Mouse (Mus musculus) hindbrain, embryonic 10.5 days (tissue): ENCODE measurements around the gene Spsb1. TPM values are rescaled to one million over a fixed set of nuclear protein-coding genes. Genes with fewer than 3 reads are reported as not detected.
A peak's percentile ranks its signal among the peaks of the same experiment; 100 is the strongest.

Experiments
- DNase-seq: peaks from one replicate; pipeline ENCODE4 v3.0.0-alpha.2; 2017; ENCODE audit warnings: low spot score
- H3K27ac ChIP-seq: fragments of 300-500 bp; sonication (generic); 2 replicates; pipeline ENCODE4 v1.5.1; 2016; ENCODE audit warnings: mild to moderate bottlenecking, moderate library complexity
- H3K27me3 ChIP-seq: fragments of 300-500 bp; sonication (generic); 2 replicates; pipeline ENCODE4 v1.6.1; 2016; ENCODE audit warnings: mild to moderate bottlenecking; ENCODE audit not compliant: poor library complexity, insufficient read depth, severe bottlenecking
- H3K36me3 ChIP-seq: fragments of 300-500 bp; sonication (generic); 2 replicates; pipeline ENCODE4 v1.6.1; 2016; ENCODE audit warnings: mild to moderate bottlenecking, moderate library complexity
- H3K4me1 ChIP-seq: fragments of 300-500 bp; sonication (generic); replicated peaks from 2 replicates; pipeline ENCODE4 v1.6.1; 2016; ENCODE audit warnings: mild to moderate bottlenecking
- H3K4me3 ChIP-seq: fragments of 300-500 bp; sonication (generic); 2 replicates; pipeline ENCODE4 v1.5.1; 2016; ENCODE audit warnings: mild to moderate bottlenecking, moderate library complexity
- H3K9me3 ChIP-seq: fragments of 300-500 bp; sonication (generic); 2 replicates; pipeline ENCODE4 v1.6.1; 2016; ENCODE audit warnings: mild to moderate bottlenecking, moderate library complexity
- WGBS: fragments of 180-500 bp; shearing (Covaris S2); methylation state at CpG from one replicate; pipeline ENCODE4 v1.1.7; 2016; 5-methylcytosine and 5-hydroxymethylcytosine counted together
- polyA plus RNA-seq: library from polyadenylated mRNA; unstranded; fragments of >200 nt; fragmentation: Nextera tagmentation; extraction: Ambion mirVana; gene quantifications from 2 replicates; pipeline ENCODE4 v1.2.1, GENCODE M21; 2016

The Spsb1 gene
- polyA plus RNA-seq, 1 experiment from 2014 or later, result 12.0 TPM

DNA sequence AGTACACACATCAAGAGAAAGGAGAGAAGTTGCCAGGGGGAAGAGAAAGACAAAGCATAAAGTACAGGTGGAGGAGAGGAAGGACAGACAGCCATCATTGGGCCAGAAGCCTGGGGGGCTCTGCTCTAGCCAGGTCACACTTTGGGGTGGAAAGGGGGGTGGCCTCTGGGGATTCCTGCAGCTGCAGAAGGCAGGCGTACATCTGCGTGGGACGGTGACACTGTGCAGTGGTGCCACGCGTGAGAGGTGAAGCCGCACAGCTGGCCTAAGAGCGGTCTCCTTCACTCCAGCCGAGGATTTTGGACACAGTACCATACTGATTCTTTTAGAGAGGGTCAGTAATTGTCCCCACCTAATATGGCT is 37.8 kb upstream of the Spsb1 start:
- Histone ChIP-seq H3K4me3 (no peak overlapping the region), H3K27me3 (peaks cover 36% of the 10 kb centered on the region), H3K4me1 (peaks cover 34% of the 10 kb centered on the region), H3K27ac (no peak overlapping the region), H3K36me3 (no peaks in the 10 kb centered on the region), H3K9me3 (no peaks in the 10 kb centered on the region)
- DNase-seq, result no peak
- 92% methylated on average over 8 of the region's 8 CpGs for WGBS

- Histone ChIP-seq H3K9me3 (no peaks in the 10 kb centered on the region), H3K27me3 (peaks cover 36% of the 10 kb centered on the region), H3K4me1 (peaks cover 34% of the 10 kb centered on the region), H3K36me3 (no peaks in the 10 kb centered on the region), H3K4me3 (no peak overlapping the region), H3K27ac (no peak overlapping the region)
- 83% methylated on average over 13 of the region's 13 CpGs for WGBS
- no peak for DNase-seq
Measured at GRCm38 (mm10) chr4:149991755-149992669, 37.2 kb upstream of the Spsb1 start.

GRCm38 (mm10) chr4:149990954-149991633 is 36.3 kb upstream of the Spsb1 start:
- 27% methylated on average over 9 of the region's 9 CpGs for WGBS
- H3K27ac ChIP-seq, result peak overlapping the region; percentile 81
- no peak for DNase-seq
- H3K4me1 ChIP-seq, result peaks cover 34% of the 10 kb centered on the region
- H3K9me3 ChIP-seq, result no peaks in the 10 kb centered on the region
- H3K4me3 ChIP-seq, result peak overlapping the region; percentile 23; the same call in 1 of the 2 replicates
- no peaks in the 10 kb centered on the region for H3K36me3 ChIP-seq
- peaks cover 36% of the 10 kb centered on the region for H3K27me3 ChIP-seq

DNA sequence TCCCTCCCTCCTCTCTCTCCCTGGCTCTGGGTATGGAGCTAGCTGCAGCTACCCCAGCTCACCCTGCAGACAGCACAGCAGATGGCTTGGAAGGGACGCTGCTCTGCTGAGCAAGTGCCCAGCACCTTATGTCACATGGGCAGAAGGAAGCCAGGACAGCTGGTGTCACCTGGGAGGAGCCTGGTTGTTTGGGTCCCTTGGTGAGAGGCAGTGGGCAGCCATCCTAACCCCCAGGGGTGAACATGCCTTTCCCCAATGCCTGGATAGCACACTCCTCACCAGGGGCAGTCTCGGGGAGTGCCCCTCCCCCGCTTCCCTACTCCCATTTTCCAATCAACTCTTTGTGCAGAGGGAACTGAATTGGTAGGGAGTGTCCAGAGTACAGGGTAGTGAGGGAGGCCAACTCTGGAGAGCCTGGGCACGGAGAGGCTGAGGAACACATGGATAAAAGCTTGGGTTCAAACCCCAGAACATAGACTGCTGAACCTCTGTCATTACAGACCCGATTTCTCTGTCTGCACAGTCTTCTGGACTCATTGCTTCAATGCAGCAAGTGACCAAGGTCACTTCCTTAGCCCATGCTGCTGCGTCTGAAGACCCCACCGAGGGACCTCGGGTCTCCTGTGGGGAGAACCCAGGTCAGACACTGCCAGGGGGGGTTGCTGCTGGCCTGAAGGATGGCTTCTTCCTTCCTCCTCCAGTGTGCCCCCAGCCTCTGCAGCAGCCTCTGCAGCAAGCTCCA is 35.5 kb upstream of the Spsb1 start:
- Histone ChIP-seq H3K27ac (peak overlapping the region; percentile 81), H3K9me3 (no peaks in the 10 kb centered on the region), H3K4me1 (peaks cover 34% of the 10 kb centered on the region), H3K27me3 (peaks cover 36% of the 10 kb centered on the region), H3K4me3 (peak overlapping the region; percentile 23; the same call in 1 of the 2 replicates), H3K36me3 (no peaks in the 10 kb centered on the region)
- WGBS, result 11% methylated on average over 8 of the region's 8 CpGs
- peak; percentile 44 for DNase-seq

DNA sequence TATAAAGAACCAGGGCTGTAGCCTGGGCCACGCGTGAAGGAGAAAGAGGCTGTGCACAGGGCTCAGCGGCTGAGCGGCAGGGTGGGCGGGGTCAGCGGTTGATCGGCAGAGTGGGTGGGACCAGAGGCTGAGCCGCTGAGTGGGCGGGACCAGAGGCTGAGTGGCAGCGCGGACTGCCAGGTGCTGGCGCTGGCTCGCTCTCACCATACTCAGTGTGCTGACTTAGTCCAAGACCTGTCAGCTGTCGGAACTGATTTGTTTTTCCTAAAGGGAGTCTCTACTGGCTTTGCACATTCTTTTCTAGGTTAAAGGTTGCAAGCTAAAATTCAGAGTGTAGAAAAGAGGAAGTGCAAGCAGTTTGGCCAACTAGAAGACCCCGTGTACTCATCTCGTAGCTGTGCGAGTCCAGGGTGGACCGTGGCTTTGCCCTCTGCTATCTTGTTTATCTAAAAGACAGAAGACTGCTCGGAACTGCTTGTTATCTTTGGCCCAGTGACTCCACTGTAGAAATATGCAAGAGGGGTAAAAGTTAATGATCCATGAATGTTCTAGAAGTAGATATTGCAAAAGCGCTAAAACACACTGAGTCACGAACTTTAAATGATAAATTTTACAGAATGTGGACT is 34.2 kb upstream of the Spsb1 start:
- H3K9me3 ChIP-seq, result no peaks in the 10 kb centered on the region
- peaks cover 34% of the 10 kb centered on the region for H3K4me1 ChIP-seq
- WGBS, result 10% methylated on average over 21 of the region's 21 CpGs
- peaks cover 36% of the 10 kb centered on the region for H3K27me3 ChIP-seq
- DNase-seq, result peak; percentile 82
- peak overlapping the region; percentile 44 for H3K4me3 ChIP-seq
- no peaks in the 10 kb centered on the region for H3K36me3 ChIP-seq
- H3K27ac ChIP-seq, result peak overlapping the region; percentile 76

- Histone ChIP-seq H3K27ac (no peak overlapping the region; the same call in 1 of the 2 replicates), H3K4me3 (peak overlapping the region; percentile 44; the same call in 1 of the 2 replicates), H3K4me1 (peaks cover 34% of the 10 kb centered on the region), H3K9me3 (no peaks in the 10 kb centered on the region), H3K27me3 (peaks cover 31% of the 10 kb centered on the region), H3K36me3 (no peaks in the 10 kb centered on the region)
- WGBS, result 74% methylated on average over 6 of the region's 6 CpGs
- no peak for DNase-seq
Measured at GRCm38 (mm10) chr4:149988301-149988700, 33.5 kb upstream of the Spsb1 start.

DNA sequence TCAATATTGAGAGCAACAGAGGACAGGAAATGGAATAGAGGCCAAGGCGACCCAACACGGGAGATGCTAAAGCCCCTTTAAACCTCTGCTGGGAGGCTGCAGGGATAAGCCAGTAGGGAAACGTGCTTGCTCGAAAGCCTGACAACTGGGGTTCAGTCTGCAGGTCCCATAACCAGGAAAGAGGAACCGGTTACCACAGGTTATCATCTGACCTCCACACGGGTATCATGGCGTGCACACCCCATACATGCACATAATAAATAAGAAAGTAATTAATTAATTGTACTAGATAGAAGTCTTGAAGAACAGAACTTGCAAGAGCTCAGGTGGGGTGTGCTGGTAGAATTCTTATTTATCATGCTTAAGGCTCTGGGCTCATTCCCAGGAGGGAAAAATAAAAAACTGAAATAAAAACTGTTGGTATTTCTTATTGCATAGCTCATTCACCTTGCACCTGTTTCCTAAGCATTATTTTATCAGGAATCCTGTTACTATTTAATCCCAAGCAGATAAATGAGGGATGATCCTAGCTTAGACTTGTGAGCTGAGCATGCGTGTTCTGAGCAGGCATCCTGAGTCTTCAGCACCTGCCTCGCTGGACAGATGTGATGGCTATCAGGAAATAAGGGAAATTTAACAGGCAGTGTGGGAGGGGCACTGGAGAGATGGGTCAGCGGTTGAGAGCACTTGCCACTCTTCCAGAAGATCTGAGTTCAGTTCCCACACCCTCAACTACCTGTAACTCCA is 32.0 kb upstream of the Spsb1 start:
- H3K27me3 ChIP-seq, result peaks cover 24% of the 10 kb centered on the region
- peaks cover 40% of the 10 kb centered on the region for H3K4me1 ChIP-seq
- no peak overlapping the region for H3K4me3 ChIP-seq
- no peaks in the 10 kb centered on the region for H3K36me3 ChIP-seq
- WGBS, result 82% methylated on average over 10 of the region's 10 CpGs
- DNase-seq, result no peak
- no peak overlapping the region for H3K27ac ChIP-seq
- no peaks in the 10 kb centered on the region for H3K9me3 ChIP-seq

DNA sequence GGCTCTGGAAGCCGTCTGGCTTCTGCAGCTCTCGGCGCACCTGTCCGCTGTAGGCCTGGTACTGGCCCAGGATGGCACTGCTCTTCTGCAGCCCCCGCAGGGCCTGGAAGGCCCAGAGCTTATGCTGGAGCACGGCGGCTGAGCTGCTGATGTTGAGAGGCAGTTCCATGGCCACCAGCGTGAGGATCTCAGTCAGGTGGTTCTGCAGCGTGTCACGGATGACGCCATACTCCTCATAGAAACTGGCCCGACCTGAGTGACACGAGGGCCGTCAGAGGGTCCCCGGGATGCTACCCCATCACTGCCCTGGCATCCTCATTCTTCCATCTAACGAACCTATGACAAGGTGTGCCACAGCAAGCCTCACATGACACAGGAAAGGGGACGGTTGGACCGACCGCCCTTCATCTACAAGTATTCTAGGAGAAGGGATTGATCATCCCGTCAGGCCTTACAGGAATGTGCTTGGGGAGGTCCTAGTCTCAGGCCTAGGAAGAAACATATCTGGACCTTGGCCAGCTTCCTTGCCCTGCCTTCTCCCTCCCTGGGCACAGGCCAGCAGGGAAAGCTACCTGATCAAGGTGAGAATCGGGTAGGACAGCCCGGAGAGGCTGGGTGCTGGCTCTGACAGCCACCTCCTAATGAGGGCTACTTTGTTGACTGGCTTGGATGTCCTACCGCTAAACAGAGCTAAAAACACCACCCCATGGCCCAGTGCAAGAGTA is 29.2 kb upstream of the Spsb1 start:
- peaks cover 10% of the 10 kb centered on the region for H3K27me3 ChIP-seq
- DNase-seq, result no peak
- H3K27ac ChIP-seq, result no peak overlapping the region
- no peaks in the 10 kb centered on the region for H3K36me3 ChIP-seq
- peaks cover 31% of the 10 kb centered on the region for H3K4me1 ChIP-seq
- WGBS, result 92% methylated on average over 23 of the region's 23 CpGs
- no peaks in the 10 kb centered on the region for H3K9me3 ChIP-seq
- H3K4me3 ChIP-seq, result no peak overlapping the region

DNA sequence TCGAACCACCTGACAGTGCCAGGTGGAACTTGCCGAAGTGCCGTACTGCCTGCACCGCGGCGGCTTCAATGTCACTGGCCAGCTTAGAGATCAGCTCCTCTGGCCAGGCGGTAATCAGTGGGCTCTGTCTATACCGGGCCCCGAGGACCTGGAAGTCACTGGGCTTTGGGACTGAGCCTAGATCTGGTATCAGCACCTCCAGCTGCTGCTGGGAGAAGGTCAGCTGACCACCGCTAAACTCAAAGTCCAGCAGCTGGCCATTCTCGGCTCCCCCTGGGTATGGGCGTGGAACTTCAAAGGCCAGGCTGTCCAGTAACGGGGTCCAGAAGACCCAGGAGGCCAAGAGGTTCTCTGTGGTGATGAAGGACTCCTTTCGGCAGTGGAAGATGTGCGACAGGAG is 27.3 kb upstream of the Spsb1 start:
- Histone ChIP-seq H3K27ac (no peak overlapping the region), H3K4me1 (peaks cover 36% of the 10 kb centered on the region)
- 83% methylated on average over 15 of the region's 15 CpGs for WGBS

GRCm38 (mm10) chr4:149979819-149980308 is 25.0 kb upstream of the Spsb1 start:
- 4% methylated on average over 12 of the region's 12 CpGs for WGBS
- Histone ChIP-seq H3K4me3 (peak overlapping the region; percentile 45), H3K27ac (peak overlapping the region; percentile 51; the same call in 1 of the 2 replicates), H3K9me3 (no peaks in the 10 kb centered on the region), H3K4me1 (peaks cover 43% of the 10 kb centered on the region), H3K36me3 (no peaks in the 10 kb centered on the region), H3K27me3 (peaks cover 23% of the 10 kb centered on the region)
- peak; percentile 87 for DNase-seq

More for the DNA sequence above, 27.3 kb upstream of the Spsb1 start:
- no peak for DNase-seq
- Histone ChIP-seq H3K36me3 (no peaks in the 10 kb centered on the region), H3K9me3 (no peaks in the 10 kb centered on the region), H3K4me3 (no peak overlapping the region), H3K27me3 (peaks cover 23% of the 10 kb centered on the region)

DNA sequence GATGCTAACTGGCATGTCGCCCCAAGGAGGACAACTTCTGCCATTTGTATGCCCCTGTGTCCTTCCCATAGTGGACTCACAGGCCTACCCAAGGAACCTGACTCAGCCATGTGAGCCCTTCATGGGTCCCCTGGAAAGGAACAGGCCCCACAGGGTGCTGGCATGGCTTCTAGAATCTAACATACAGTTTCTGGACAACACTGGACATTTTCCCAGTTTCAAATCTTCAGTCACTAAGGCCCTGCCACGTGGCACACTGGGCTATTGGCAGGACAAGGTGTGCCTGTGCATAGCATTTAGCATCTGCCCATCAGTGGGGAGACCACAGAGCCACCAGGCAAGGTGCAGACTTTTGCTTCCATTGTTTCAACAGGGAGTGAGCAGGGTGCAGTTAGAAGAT is 24.0 kb upstream of the Spsb1 start:
- 88% methylated on average over 2 of the region's 2 CpGs for WGBS
- Histone ChIP-seq H3K9me3 (no peaks in the 10 kb centered on the region), H3K4me3 (no peak overlapping the region), H3K4me1 (peaks cover 43% of the 10 kb centered on the region), H3K36me3 (no peaks in the 10 kb centered on the region), H3K27me3 (peaks cover 23% of the 10 kb centered on the region), H3K27ac (peak overlapping the region; percentile 13; the same call in 1 of the 2 replicates)
- DNase-seq, result no peak
